In the genomic region with DNA sequence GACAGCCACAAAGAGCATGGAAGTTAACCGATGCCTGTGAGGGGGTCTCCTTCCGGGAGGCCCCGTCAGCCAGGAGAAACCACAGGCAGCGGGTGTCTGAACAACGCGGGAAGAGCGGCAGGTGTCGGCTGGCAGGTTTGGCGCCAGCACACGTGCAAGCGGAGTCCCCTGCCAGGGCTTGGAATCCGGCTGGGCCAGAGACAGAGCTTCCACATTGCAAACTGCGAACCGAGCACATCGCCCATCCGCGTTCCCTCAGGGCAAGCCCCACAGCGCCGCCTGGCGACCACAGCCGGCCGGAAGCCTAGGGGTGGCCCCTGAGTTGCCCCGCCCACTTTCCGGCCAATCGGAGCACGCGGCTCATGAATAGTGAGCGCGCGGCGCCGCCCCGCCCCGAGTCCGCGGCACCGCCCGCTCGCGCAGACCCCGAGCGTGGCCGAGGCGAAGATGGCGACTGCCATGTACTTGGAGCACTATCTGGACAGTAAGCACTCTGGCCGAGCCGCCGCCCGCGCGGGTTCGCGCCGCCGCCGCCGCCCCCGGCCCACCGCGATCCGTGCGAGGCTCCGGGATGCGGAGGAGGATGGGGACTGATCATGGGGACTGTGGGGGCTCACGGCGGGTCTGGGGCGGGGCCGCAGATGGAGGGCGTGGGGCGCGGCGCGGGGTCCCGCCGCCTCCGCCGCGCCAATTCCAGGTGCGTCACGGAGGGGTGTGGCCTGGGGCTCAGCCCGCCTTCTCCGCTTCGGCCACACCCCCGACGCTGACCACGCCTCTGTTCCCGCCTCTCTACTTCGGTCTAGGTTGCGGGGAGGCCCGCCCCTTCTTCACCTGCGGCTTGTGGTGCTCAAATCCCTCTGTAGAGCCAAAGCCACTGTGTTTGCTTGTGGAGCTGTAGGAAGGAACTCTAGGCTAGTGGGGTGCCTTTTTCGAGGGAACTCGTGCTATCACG, we compare ENCODE assay signal across 7 mouse cellular contexts. TPM values are rescaled to one million over a fixed set of nuclear protein-coding genes. Genes with fewer than 3 reads are reported as not detected.
DNase-seq lines count a peak whose midpoint lies in the region; ATAC-seq and TF ChIP-seq lines count a peak whose summit lies in the region.

Gene Ing5, plus strand, starts transcription at position 410 of the 952 bp plus-strand sequence.

- TF ChIP-seq CTCF in heart, adult 2 months (IDR thresholded peaks at IDR 0.05) = no peak; the same call in none of the 2 replicates

- peak within 1 kb of the TSS; percentile 83 for H3K4me2 ChIP-seq in embryonic facial prominence, embryonic 12.5 days (replicated peaks)
- H3K4me2 ChIP-seq in limb, embryonic 13.5 days (replicated peaks) = peak within 1 kb of the TSS; percentile 89
- H3K4me2 ChIP-seq in midbrain, embryonic 16.5 days (ENCODE audit: low read length) = peak within 1 kb of the TSS; percentile 79

- H3K9me3 ChIP-seq in embryonic facial prominence, embryonic 12.5 days = no peaks in the 10 kb centered on the region
- H3K9me3 ChIP-seq in limb, embryonic 13.5 days = no peaks in the 10 kb centered on the region
- H3K9me3 ChIP-seq in midbrain, embryonic 16.5 days (replicated peaks; ENCODE audit: control insufficient read depth, low read length, poor library complexity, severe bottlenecking) = no peaks in the 10 kb centered on the region

- H3K36me3 ChIP-seq in embryonic facial prominence, embryonic 12.5 days = peaks cover 41% of the 10 kb centered on the region
- no peaks in the 10 kb centered on the region for H3K36me3 ChIP-seq in heart, adult 2 months (ENCODE audit: control insufficient read depth, insufficient read depth, low read length)
- peaks cover 47% of the 10 kb centered on the region for H3K36me3 ChIP-seq in limb, embryonic 13.5 days
- H3K36me3 ChIP-seq in midbrain, embryonic 16.5 days (ENCODE audit: control insufficient read depth, insufficient read depth, low read length) = peaks cover 2% of the 10 kb centered on the region; the same call in 1 of the 2 replicates

- under 1% methylated on average over 92 of the region's 94 CpGs for WGBS in embryonic facial prominence, embryonic 12.5 days
- under 1% methylated on average over 94 of the region's 94 CpGs for WGBS in heart, adult 2 months
- under 1% methylated on average over 94 of the region's 94 CpGs for WGBS in limb, embryonic 13.5 days
- WGBS in midbrain, embryonic 16.5 days = under 1% methylated on average over 87 of the region's 94 CpGs

- no peak for TF ChIP-seq EP300 in heart, adult 2 months (IDR thresholded peaks at IDR 0.05; ENCODE audit: insufficient read depth, low read depth, low read length)

- intact Hi-C loops in heart, adult 2 months (cut with DNase I) = loop anchor here (1.0 to 10.0 kb wide), 7 partner anchors 19 to 459 kb away; partner anchors contain the start of genes Farp2, Hdlbp, Pask and Ppp1r7

- H3K27me3 ChIP-seq in embryonic facial prominence, embryonic 12.5 days = no peaks in the 10 kb centered on the region
- no peaks in the 10 kb centered on the region for H3K27me3 ChIP-seq in heart, adult 2 months (ENCODE audit: control insufficient read depth, insufficient read depth, low read length)
- H3K27me3 ChIP-seq in limb, embryonic 13.5 days = no peaks in the 10 kb centered on the region
- no peaks in the 10 kb centered on the region for H3K27me3 ChIP-seq in midbrain, embryonic 16.5 days (ENCODE audit: control insufficient read depth, insufficient read depth, low read depth, low read length)

- peak; percentile 51; the same call in 1 of the 2 replicates for TF ChIP-seq POLR2A in heart, adult 2 months (IDR thresholded peaks at IDR 0.05; ENCODE audit: insufficient read depth, low read depth, low read length)

- ATAC-seq in embryonic facial prominence, embryonic 12.5 days (ENCODE audit: insufficient number of reproducible peaks, insufficient read depth, low FRiP score, low TSS enrichment) = peak; percentile 91
- ATAC-seq in limb, embryonic 13.5 days (ENCODE audit: low FRiP score, low read depth) = peak; percentile 92
- ATAC-seq in midbrain, embryonic 16.5 days = peak; percentile 92

- H3K27ac ChIP-seq in embryonic facial prominence, embryonic 12.5 days = peak within 1 kb of the TSS; percentile 96
- H3K27ac ChIP-seq in heart, adult 2 months = peak within 1 kb of the TSS; percentile 91
- peak within 1 kb of the TSS; percentile 94 for H3K27ac ChIP-seq in limb, embryonic 13.5 days
- H3K27ac ChIP-seq in midbrain, embryonic 16.5 days (ENCODE audit: low read length) = peak within 1 kb of the TSS; percentile 94

- peak within 1 kb of the TSS; percentile 68 for H3K4me3 ChIP-seq in embryonic facial prominence, embryonic 12.5 days
- H3K4me3 ChIP-seq in heart, adult 2 months = peak within 1 kb of the TSS; percentile 73
- H3K4me3 ChIP-seq in limb, embryonic 13.5 days = peak within 1 kb of the TSS; percentile 77
- peak within 1 kb of the TSS; percentile 63 for H3K4me3 ChIP-seq in midbrain, embryonic 16.5 days (ENCODE audit: low read depth, low read length)

- peak; percentile 100 for DNase-seq in adrenal gland, postnatal 25 days
- DNase-seq in heart, adult 2 months = peak; percentile 99 to 100
- peak; percentile 98 to 100 for DNase-seq in kidney, adult 8-10 months
- peak; percentile 100 for DNase-seq in spleen, postnatal 10 days (ENCODE audit: low spot score in 2 of 2)

- H3K79me2 ChIP-seq in heart, adult 2 months (replicated peaks; ENCODE audit: control insufficient read depth, insufficient read depth, low read length) = no peaks in the 10 kb centered on the region

- peaks cover 26% of the 10 kb centered on the region for H3K4me1 ChIP-seq in embryonic facial prominence, embryonic 12.5 days
- H3K4me1 ChIP-seq in heart, adult 2 months (ENCODE audit: control insufficient read depth, insufficient read depth, low read length) = 0 out of 2 replicates have a peak, but pooled peaks cover 1% of the 10 kb centered on the region
- H3K4me1 ChIP-seq in limb, embryonic 13.5 days = peaks cover 40% of the 10 kb centered on the region
- H3K4me1 ChIP-seq in midbrain, embryonic 16.5 days (ENCODE audit: control insufficient read depth, insufficient read depth, low read length) = peaks cover 27% of the 10 kb centered on the region

- peak within 1 kb of the TSS; percentile 71 for H3K9ac ChIP-seq in embryonic facial prominence, embryonic 12.5 days
- peak within 1 kb of the TSS; percentile 90 for H3K9ac ChIP-seq in heart, adult 2 months (ENCODE audit: low read depth, low read length)
- H3K9ac ChIP-seq in limb, embryonic 13.5 days = peak within 1 kb of the TSS; percentile 84
- peak within 1 kb of the TSS; percentile 79 for H3K9ac ChIP-seq in midbrain, embryonic 16.5 days (ENCODE audit: low read depth, low read length)

RNA-seq across cellular contexts. Expression of gene Ing5, which starts in this region (rescaled TPM):
- total RNA-seq in adrenal gland, postnatal 25 days (2021) = 15.0 and 20.0 TPM in 2 replicates
- 18.2 and 20.9 TPM in 2 replicates for polyA plus RNA-seq in embryonic facial prominence, embryonic 12.5 days (2016; fragmentation: Nextera tagmentation; extraction: Ambion mirVana)
- total RNA-seq in heart, adult 2 months (2021) = 10 to 100 TPM; 13.0 to 15.1 TPM
- polyA plus RNA-seq in heart, adult 2 months (2012; rRNA removed) = 5.4 and 6.8 TPM in 2 replicates
- polyA plus RNA-seq in limb, embryonic 13.5 days (2015; fragmentation: Nextera tagmentation; extraction: Ambion mirVana) = 15.1 and 15.6 TPM in 2 replicates
- 10.0 and 10.4 TPM in 2 replicates for polyA plus RNA-seq in midbrain, embryonic 16.5 days (2015; fragmentation: Nextera tagmentation; extraction: Ambion mirVana)

Comparison
In these comparisons a context has a peak if more than half of its experiments do, and no peak if none do; other contexts are left out.
1. Peak in every context shown above with its lines: DNase-seq, ATAC-seq, H3K4me3 ChIP-seq and H3K27ac ChIP-seq.